Mouse (Mus musculus): ENCODE results near the gene Gm8005. TPM values are rescaled to one million over a fixed set of nuclear protein-coding genes. Genes with fewer than 3 reads are reported as not detected.
"Not testable (repeated sequence)": the region's sequence is repeated elsewhere in the genome, so short reads cannot be mapped to it uniquely, and the experiment has no call there.

Gene Gm8005
- not detected for total RNA-seq (2021)
- long read RNA-seq, experiment 1: 0 reads
- long read RNA-seq, experiment 2: 0 reads

GRCm38 (mm10) chr14:42439573-42439972 is at the start of gene Gm8005:
Gene Gm8005 (minus strand): TSS chr14:42439673.
- DNase-seq: not testable (repeated sequence)

GRCm38 (mm10) chr14:42463581-42463980 is 24.1 kb upstream of the Gm8005 start, which contains the start of gene Gm8011:
Gene Gm8011 (plus strand): TSS chr14:42463881.
- DNase-seq: not testable (repeated sequence)

Other genes starting within 250 kb of the Gm8005 start
- not detected for gene Gm3573, start 248.9 kb downstream of the Gm8005 start, total RNA-seq (2021)
- gene Gm17026, start 179.6 kb downstream of the Gm8005 start, total RNA-seq (2021): not detected
- gene Gm9611, start 142.3 kb downstream of the Gm8005 start, total RNA-seq (2021): not detected
- not detected for gene Gm7995, start 129.5 kb downstream of the Gm8005 start, total RNA-seq (2021)
- gene Gm8011, start 24.2 kb upstream of the Gm8005 start, total RNA-seq (2021): not detected
- gene Gm8020, start 62.7 kb upstream of the Gm8005 start, total RNA-seq (2021): not detected
- not detected for gene Gm8024, start 84.6 kb upstream of the Gm8005 start, total RNA-seq (2021)
- gene Gm17124, start 160.2 kb upstream of the Gm8005 start, total RNA-seq (2021): not detected
- gene Gm3633, start 202.2 kb upstream of the Gm8005 start, total RNA-seq (2021): not detected
- gene Gm10378, start 216.3 kb upstream of the Gm8005 start, total RNA-seq (2021): not detected

Data from gastrocnemius, postnatal 10 days (tissue).